Mouse (Mus musculus): Measurements from ENCODE around the gene Ogg1.

GRCm38 (mm10) chr6:113289346-113289745 is 37.4 kb upstream of the Ogg1 start:
- TF ChIP-seq POLR2A (IDR thresholded peaks at IDR 0.05; ENCODE audit: low read depth, low read length) (no peak), CTCF (IDR thresholded peaks at IDR 0.05; ENCODE audit: extremely low read depth, insufficient read depth, insufficient read length, insufficient replicate concordance) (no peak)

Data from spleen, adult 2 months (tissue).